Mouse (Mus musculus): ENCODE measurements around the gene Sys1.

Gene Sys1

GRCm38 (mm10) chr2:164497691-164498268 lies 41.0 kb downstream of the Sys1 start:
- no peak for DNase-seq (ENCODE audit: low spot score)

- DNase-seq (ENCODE audit: low spot score), result no peak
Measured at GRCm38 (mm10) chr2:164499317-164499716, 42.6 kb downstream of the Sys1 start.

- DNase-seq (ENCODE audit: low spot score), result no peak
Measured at GRCm38 (mm10) chr2:164500511-164500910, 43.7 kb downstream of the Sys1 start.

GRCm38 (mm10) chr2:164504919-164505318 lies 48.2 kb downstream of the Sys1 start:
- DNase-seq (ENCODE audit: low spot score), result no peak

- DNase-seq (ENCODE audit: low spot score), result no peak
Measured at GRCm38 (mm10) chr2:164505619-164506347, 49.0 kb downstream of the Sys1 start.

- no peak for DNase-seq (ENCODE audit: low spot score)
Measured at GRCm38 (mm10) chr2:164507811-164508210, 51.0 kb downstream of the Sys1 start.

GRCm38 (mm10) chr2:164510621-164511190 lies 53.9 kb downstream of the Sys1 start:
- no peak for DNase-seq (ENCODE audit: low spot score)

- DNase-seq (ENCODE audit: low spot score), result no peak
Measured at GRCm38 (mm10) chr2:164512121-164512909, 55.6 kb downstream of the Sys1 start.

- no peak for DNase-seq (ENCODE audit: low spot score)
Measured at GRCm38 (mm10) chr2:164513389-164513788, 56.6 kb downstream of the Sys1 start.

- no peak for DNase-seq (ENCODE audit: low spot score)
Measured at GRCm38 (mm10) chr2:164514916-164515315, 58.2 kb downstream of the Sys1 start.

- DNase-seq (ENCODE audit: low spot score), result no peak
Measured at GRCm38 (mm10) chr2:164515897-164516296, 59.1 kb downstream of the Sys1 start.

- no peak for DNase-seq (ENCODE audit: low spot score)
Measured at GRCm38 (mm10) chr2:164516592-164516991, 59.8 kb downstream of the Sys1 start.

GRCm38 (mm10) chr2:164517485-164518221 lies 60.9 kb downstream of the Sys1 start:
- DNase-seq (ENCODE audit: low spot score), result no peak

GRCm38 (mm10) chr2:164518266-164519170 lies 61.8 kb downstream of the Sys1 start:
- no peak for DNase-seq (ENCODE audit: low spot score)

GRCm38 (mm10) chr2:164519171-164519526 lies 62.4 kb downstream of the Sys1 start:
- no peak for DNase-seq (ENCODE audit: low spot score)

- no peak for DNase-seq (ENCODE audit: low spot score)
Measured at GRCm38 (mm10) chr2:164520782-164521181, 64.0 kb downstream of the Sys1 start.

- no peak for DNase-seq (ENCODE audit: low spot score)
Measured at GRCm38 (mm10) chr2:164521841-164522240, 65.1 kb downstream of the Sys1 start.

- DNase-seq (ENCODE audit: low spot score), result no peak
Measured at GRCm38 (mm10) chr2:164522280-164522679, 65.5 kb downstream of the Sys1 start.

- no peak for DNase-seq (ENCODE audit: low spot score)
Measured at GRCm38 (mm10) chr2:164523301-164523773, 66.6 kb downstream of the Sys1 start.

GRCm38 (mm10) chr2:164528557-164528956 lies 71.8 kb downstream of the Sys1 start:
- no peak for DNase-seq (ENCODE audit: low spot score)
